ENCODE assay signal across 28 mouse cellular contexts in the genomic region with DNA sequence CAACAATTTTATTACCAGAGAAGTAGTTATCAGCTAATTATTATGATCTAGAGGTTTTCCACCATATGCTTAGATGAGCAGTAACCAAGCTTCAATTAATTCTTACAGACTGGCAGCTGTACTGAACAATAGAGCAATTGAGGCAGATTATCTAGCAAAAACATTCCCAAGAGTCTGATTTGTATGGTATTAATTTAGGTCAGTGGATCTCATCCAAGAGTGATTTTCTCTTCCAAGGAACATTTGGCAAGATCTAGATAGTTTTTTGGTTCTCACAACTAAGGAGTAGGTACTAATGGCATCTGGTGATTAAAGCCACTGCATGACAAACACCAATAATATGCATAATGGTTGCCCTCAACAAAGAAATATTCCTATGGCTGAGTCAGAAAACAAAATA.
A peak's percentile ranks its signal among the peaks of the same experiment; 100 is the strongest.
DNase-seq lines count a peak whose midpoint lies in the region; ATAC-seq lines count a peak whose summit lies in the region.
"Had no signal": no experiment of that assay in that cellular context is flagged by ENCODE, and none has a peak within 500 bp of the region (broad histone marks: within the 10 kb centered on the region; RNA-seq: fewer than 3 reads in every experiment).

No protein-coding gene starts in this region.

- H3K4me3 ChIP-seq in forebrain, embryonic 13.5 days = no peak overlapping the region
- no peak overlapping the region for H3K4me3 ChIP-seq in forebrain, embryonic 11.5 days (ENCODE audit: low read depth, low read length)
- H3K4me3 ChIP-seq in forebrain, embryonic 16.5 days (replicated peaks; ENCODE audit: low read length) = no peak overlapping the region
- H3K4me3 ChIP-seq: embryonic facial prominence, embryonic 12.5 days; hindbrain, embryonic 12.5 days; limb, embryonic 13.5 days; liver, embryonic 12.5 days; midbrain, embryonic 15.5 days; neural tube, embryonic 12.5 days had no signal

- H3K27me3 ChIP-seq in forebrain, embryonic 13.5 days = no peaks in the 10 kb centered on the region
- no peaks in the 10 kb centered on the region for H3K27me3 ChIP-seq in forebrain, embryonic 11.5 days (ENCODE audit: control insufficient read depth, insufficient read depth, low read length)
- no peaks in the 10 kb centered on the region for H3K27me3 ChIP-seq in forebrain, embryonic 16.5 days (replicated peaks; ENCODE audit: control insufficient read depth, insufficient read depth, low read length)
- H3K27me3 ChIP-seq: embryonic facial prominence, embryonic 12.5 days; hindbrain, embryonic 12.5 days; limb, embryonic 13.5 days; liver, embryonic 12.5 days; midbrain, embryonic 15.5 days; neural tube, embryonic 12.5 days had no signal

- H3K36me3 ChIP-seq in forebrain, embryonic 13.5 days (ENCODE audit: poor library complexity, severe bottlenecking) = no peaks in the 10 kb centered on the region
- no peaks in the 10 kb centered on the region for H3K36me3 ChIP-seq in forebrain, embryonic 11.5 days (ENCODE audit: control insufficient read depth, insufficient read depth, low read length)
- H3K36me3 ChIP-seq in forebrain, embryonic 16.5 days (ENCODE audit: control insufficient read depth, insufficient read depth) = no peaks in the 10 kb centered on the region
- H3K36me3 ChIP-seq: embryonic facial prominence, embryonic 12.5 days; hindbrain, embryonic 12.5 days; limb, embryonic 13.5 days; liver, embryonic 12.5 days; midbrain, embryonic 15.5 days; neural tube, embryonic 12.5 days had no signal

- no peak for DNase-seq in forebrain, embryonic 11.5 days (ENCODE audit: low spot score)
- peak; percentile 86 for DNase-seq in Muller cell, postnatal 12 days (ENCODE audit: inconsistent ontology term)
- DNase-seq in brain, adult 2 months (ENCODE audit: low read depth, low spot score) = peak; percentile 60
- DNase-seq: adrenal gland, postnatal 10 days; B cell, adult 2 months; cerebellum, postnatal 25 days; embryo, embryonic 11 days; gastrocnemius, postnatal 25 days; heart, adult 18-20 months; heart, postnatal 36 days; kidney, postnatal 14 days; lung, adult 18-20 months; lung, postnatal 4 days; right cerebral cortex, postnatal 14 days had no signal

- no peaks in the 10 kb centered on the region for H3K9me3 ChIP-seq in forebrain, embryonic 13.5 days (replicated peaks)
- no peaks in the 10 kb centered on the region for H3K9me3 ChIP-seq in forebrain, embryonic 11.5 days (ENCODE audit: control insufficient read depth, low read length)
- no peaks in the 10 kb centered on the region for H3K9me3 ChIP-seq in forebrain, embryonic 16.5 days (ENCODE audit: control insufficient read depth, low read length)
- H3K9me3 ChIP-seq: embryonic facial prominence, embryonic 12.5 days; hindbrain, embryonic 12.5 days; limb, embryonic 13.5 days; liver, embryonic 12.5 days; midbrain, embryonic 15.5 days; neural tube, embryonic 12.5 days had no signal

- H3K27ac ChIP-seq in forebrain, embryonic 13.5 days = no peak overlapping the region
- no peak overlapping the region for H3K27ac ChIP-seq in forebrain, embryonic 11.5 days (ENCODE audit: low read depth, low read length)
- H3K27ac ChIP-seq in forebrain, embryonic 16.5 days (ENCODE audit: low read length) = no peak overlapping the region
- H3K27ac ChIP-seq: embryonic facial prominence, embryonic 12.5 days; hindbrain, embryonic 12.5 days; limb, embryonic 13.5 days; liver, embryonic 12.5 days; midbrain, embryonic 15.5 days; neural tube, embryonic 12.5 days had no signal

- no peaks in the 10 kb centered on the region for H3K4me1 ChIP-seq in forebrain, embryonic 13.5 days
- no peaks in the 10 kb centered on the region for H3K4me1 ChIP-seq in forebrain, embryonic 11.5 days (replicated peaks; ENCODE audit: control insufficient read depth, insufficient read depth, low read length)
- no peaks in the 10 kb centered on the region for H3K4me1 ChIP-seq in forebrain, embryonic 16.5 days (replicated peaks; ENCODE audit: control insufficient read depth, insufficient read depth, low read length)
- H3K4me1 ChIP-seq: embryonic facial prominence, embryonic 12.5 days; hindbrain, embryonic 12.5 days; limb, embryonic 13.5 days; liver, embryonic 12.5 days; midbrain, embryonic 15.5 days; neural tube, embryonic 12.5 days had no signal

- ATAC-seq in forebrain, embryonic 13.5 days = peak; percentile 83
- no peak for ATAC-seq in forebrain, embryonic 11.5 days (replicated peaks; ENCODE audit: low FRiP score)
- peak; percentile 79 for ATAC-seq in forebrain, embryonic 16.5 days
- ATAC-seq in megakaryocyte, adult 5-6 weeks (ENCODE audit: poor library complexity, severe bottlenecking) = no peak
- ATAC-seq in monocyte, adult 5-6 weeks (replicated peaks; ENCODE audit: insufficient number of reproducible peaks, low FRiP score, low TSS enrichment, poor library complexity, severe bottlenecking) = no peak
- ATAC-seq in erythroid progenitor cell, adult 5-6 weeks (replicated peaks; ENCODE audit: low FRiP score, poor library complexity, severe bottlenecking) = no peak
- ATAC-seq: intestine, postnatal 0 days; liver, embryonic 12.5 days; lung, postnatal 0 days; midbrain, embryonic 15.5 days had no signal

- H3K9ac ChIP-seq in forebrain, embryonic 13.5 days = no peak overlapping the region
- no peak overlapping the region for H3K9ac ChIP-seq in forebrain, embryonic 11.5 days (ENCODE audit: low read length)
- no peak overlapping the region for H3K9ac ChIP-seq in forebrain, embryonic 16.5 days (replicated peaks; ENCODE audit: low read depth, low read length)
- H3K9ac ChIP-seq: embryonic facial prominence, embryonic 12.5 days; hindbrain, embryonic 12.5 days; limb, embryonic 13.5 days; liver, embryonic 12.5 days; midbrain, embryonic 15.5 days; neural tube, embryonic 12.5 days had no signal

- no peak overlapping the region for H3K4me2 ChIP-seq in forebrain, embryonic 13.5 days
- H3K4me2 ChIP-seq in forebrain, embryonic 11.5 days (ENCODE audit: low read depth, low read length, severe bottlenecking) = no peak overlapping the region
- H3K4me2 ChIP-seq in forebrain, embryonic 16.5 days (ENCODE audit: low read length) = no peak overlapping the region
- H3K4me2 ChIP-seq: embryonic facial prominence, embryonic 12.5 days; heart, embryonic 11.5 days; hindbrain, embryonic 12.5 days; limb, embryonic 13.5 days; liver, embryonic 12.5 days; midbrain, embryonic 15.5 days; neural tube, embryonic 12.5 days had no signal

Comparison
In these comparisons a context has a peak if more than half of its experiments do, and no peak if none do; other contexts are left out.
1. ATAC-seq: peak in forebrain, embryonic 13.5 days (single experiment) and forebrain, embryonic 16.5 days (single experiment); none in forebrain, embryonic 11.5 days (single experiment), megakaryocyte, adult 5-6 weeks (single experiment), monocyte, adult 5-6 weeks (single experiment) and erythroid progenitor cell, adult 5-6 weeks (single experiment).